Mouse (Mus musculus): ENCODE data around the gene Flnc.

GRCm38 (mm10) chr6:29463388-29463787 is 30.3 kb downstream of the Flnc start:
- no peak for TF ChIP-seq CTCF (IDR thresholded peaks at IDR 0.05; ENCODE audit: control insufficient read depth, insufficient read depth, insufficient replicate concordance, low read depth, low read length)
- TF ChIP-seq POLR2A (IDR thresholded peaks at IDR 0.05; ENCODE audit: control insufficient read depth, low read depth, low read length) = no peak
